Mouse (Mus musculus): ENCODE data around the gene Adra1d. TPM values are rescaled to one million over a fixed set of nuclear protein-coding genes. Genes with fewer than 3 reads are reported as not detected.
A peak's percentile ranks its signal among the peaks of the same experiment; 100 is the strongest.

Gene Adra1d
- total and polyA plus RNA-seq, 3 experiments, result 4.9 to 6.3 (median 5.4) TPM

GRCm38 (mm10) chr2:131550906-131551305, 11.2 kb downstream of the Adra1d start:
- Histone ChIP-seq H3K4me3 (no peak overlapping the region), H3K27me3 (ENCODE audit: control insufficient read depth, insufficient read depth, low read length) (peaks cover 2% of the 10 kb centered on the region; the same call in 1 of the 2 replicates), H3K36me3 (ENCODE audit: control insufficient read depth, insufficient read depth, low read length) (no peaks in the 10 kb centered on the region), H3K27ac (no peak overlapping the region), H3K9ac (ENCODE audit: low read depth, low read length) (no peak overlapping the region), H3K4me1 (ENCODE audit: control insufficient read depth, insufficient read depth, low read length) (peaks cover 7% of the 10 kb centered on the region), H3K79me2 (replicated peaks; ENCODE audit: control insufficient read depth, insufficient read depth, low read length) (no peaks in the 10 kb centered on the region)
- peak; percentile 18 to 30 for DNase-seq
- intact Hi-C loops (cut with DNase I), result loop anchor here (10.0 kb wide), 1 partner anchor 394 kb away; no protein-coding TSS in a partner anchor
- TF ChIP-seq CTCF (IDR thresholded peaks at IDR 0.05) (no peak), EP300 (IDR thresholded peaks at IDR 0.05; ENCODE audit: insufficient read depth, low read depth, low read length) (no peak), POLR2A (IDR thresholded peaks at IDR 0.05; ENCODE audit: insufficient read depth, low read depth, low read length) (no peak)
- 26% methylated on average over 2 of the region's 2 CpGs for WGBS

GRCm38 (mm10) chr2:131550474-131550873, 11.6 kb downstream of the Adra1d start:
- no peaks in the 10 kb centered on the region for H3K79me2 ChIP-seq (replicated peaks; ENCODE audit: control insufficient read depth, insufficient read depth, low read length)
- peaks cover 7% of the 10 kb centered on the region for H3K4me1 ChIP-seq (ENCODE audit: control insufficient read depth, insufficient read depth, low read length)
- 74% methylated on average over 2 of the region's 2 CpGs for WGBS
- intact Hi-C loops (cut with DNase I), result loop anchor here (10.0 kb wide), 1 partner anchor 394 kb away; no protein-coding TSS in a partner anchor
- DNase-seq, result no peak
- H3K9ac ChIP-seq (ENCODE audit: low read depth, low read length), result no peak overlapping the region
- no peaks in the 10 kb centered on the region for H3K36me3 ChIP-seq (ENCODE audit: control insufficient read depth, insufficient read depth, low read length)
- H3K27ac ChIP-seq, result no peak overlapping the region
- H3K4me3 ChIP-seq, result no peak overlapping the region
- H3K27me3 ChIP-seq (ENCODE audit: control insufficient read depth, insufficient read depth, low read length), result peaks cover 2% of the 10 kb centered on the region; the same call in 1 of the 2 replicates
- no peak for TF ChIP-seq POLR2A (IDR thresholded peaks at IDR 0.05; ENCODE audit: insufficient read depth, low read depth, low read length)

GRCm38 (mm10) chr2:131549090-131549489, 13.0 kb downstream of the Adra1d start:
- WGBS, result 86% methylated on average over 5 of the region's 5 CpGs
- H3K27me3 ChIP-seq (ENCODE audit: control insufficient read depth, insufficient read depth, low read length), result peaks cover 2% of the 10 kb centered on the region; the same call in 1 of the 2 replicates
- H3K79me2 ChIP-seq (replicated peaks; ENCODE audit: control insufficient read depth, insufficient read depth, low read length), result no peaks in the 10 kb centered on the region

DNA sequence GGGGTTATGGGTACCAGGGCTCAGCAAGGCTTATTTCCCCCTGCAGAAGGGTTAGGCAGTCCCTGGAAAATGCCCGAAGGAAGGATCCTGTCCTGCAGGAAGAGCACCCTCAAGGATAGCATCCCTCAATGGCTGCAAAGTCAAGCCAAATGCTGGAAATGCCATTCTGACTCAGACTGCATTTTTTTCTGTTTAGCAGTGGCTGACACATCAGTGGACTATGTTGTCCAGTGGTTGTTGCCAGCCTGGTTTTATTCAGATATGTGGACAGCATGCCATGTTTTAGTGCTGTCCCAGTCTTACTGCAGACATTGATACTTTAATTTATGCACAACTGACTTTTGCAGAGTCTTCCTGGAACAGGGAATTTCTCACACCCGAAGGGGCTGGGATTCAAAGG, 13.8 kb downstream of the Adra1d start:
- Histone ChIP-seq H3K27me3 (ENCODE audit: control insufficient read depth, insufficient read depth, low read length) (peaks cover 2% of the 10 kb centered on the region; the same call in 1 of the 2 replicates), H3K27ac (no peak overlapping the region), H3K36me3 (ENCODE audit: control insufficient read depth, insufficient read depth, low read length) (no peaks in the 10 kb centered on the region), H3K9ac (ENCODE audit: low read depth, low read length) (no peak overlapping the region), H3K4me3 (no peak overlapping the region), H3K79me2 (replicated peaks; ENCODE audit: control insufficient read depth, insufficient read depth, low read length) (no peaks in the 10 kb centered on the region), H3K4me1 (ENCODE audit: control insufficient read depth, insufficient read depth, low read length) (peaks cover 7% of the 10 kb centered on the region)
- intact Hi-C loops (cut with DNase I), result loop anchor here (5.0 kb wide), 1 partner anchor 119 kb away; no protein-coding TSS in a partner anchor
- 51% methylated on average over 2 of the region's 2 CpGs for WGBS
- DNase-seq, result no peak
- no peak for TF ChIP-seq EP300 (IDR thresholded peaks at IDR 0.05; ENCODE audit: insufficient read depth, low read depth, low read length)
- no peak for TF ChIP-seq POLR2A (IDR thresholded peaks at IDR 0.05; ENCODE audit: insufficient read depth, low read depth, low read length)
- no peak for TF ChIP-seq CTCF (IDR thresholded peaks at IDR 0.05)

More at GRCm38 (mm10) chr2:131549090-131549489, 13.0 kb downstream of the Adra1d start:
- Histone ChIP-seq H3K36me3 (ENCODE audit: control insufficient read depth, insufficient read depth, low read length) (no peaks in the 10 kb centered on the region), H3K4me1 (ENCODE audit: control insufficient read depth, insufficient read depth, low read length) (peaks cover 7% of the 10 kb centered on the region), H3K4me3 (no peak overlapping the region), H3K27ac (no peak overlapping the region), H3K9ac (ENCODE audit: low read depth, low read length) (no peak overlapping the region)
- intact Hi-C loops (cut with DNase I), result loop anchor here (5.0 kb wide), 1 partner anchor 118 kb away; no protein-coding TSS in a partner anchor
- no peak for DNase-seq
- TF ChIP-seq EP300 (IDR thresholded peaks at IDR 0.05; ENCODE audit: insufficient read depth, low read depth, low read length), result no peak

GRCm38 (mm10) chr2:131546745-131547408, 15.2 kb downstream of the Adra1d start:
- TF ChIP-seq EP300 (IDR thresholded peaks at IDR 0.05; ENCODE audit: insufficient read depth, low read depth, low read length) (no peak), POLR2A (IDR thresholded peaks at IDR 0.05; ENCODE audit: insufficient read depth, low read depth, low read length) (no peak), CTCF (IDR thresholded peaks at IDR 0.05) (no peak)
- WGBS, result 45% methylated on average over 19 of the region's 19 CpGs
- no peaks in the 10 kb centered on the region for H3K36me3 ChIP-seq (ENCODE audit: control insufficient read depth, insufficient read depth, low read length)
- H3K27ac ChIP-seq, result no peak overlapping the region
- no peak for DNase-seq
- no peak overlapping the region for H3K4me3 ChIP-seq
- no peaks in the 10 kb centered on the region for H3K79me2 ChIP-seq (replicated peaks; ENCODE audit: control insufficient read depth, insufficient read depth, low read length)
- H3K4me1 ChIP-seq (ENCODE audit: control insufficient read depth, insufficient read depth, low read length), result peaks cover 5% of the 10 kb centered on the region
- peaks cover 2% of the 10 kb centered on the region; the same call in 1 of the 2 replicates for H3K27me3 ChIP-seq (ENCODE audit: control insufficient read depth, insufficient read depth, low read length)
- intact Hi-C loops (cut with DNase I), result loop anchor here (5.0 kb wide), 1 partner anchor 120 kb away; no protein-coding TSS in a partner anchor
- no peak overlapping the region for H3K9ac ChIP-seq (ENCODE audit: low read depth, low read length)

DNA sequence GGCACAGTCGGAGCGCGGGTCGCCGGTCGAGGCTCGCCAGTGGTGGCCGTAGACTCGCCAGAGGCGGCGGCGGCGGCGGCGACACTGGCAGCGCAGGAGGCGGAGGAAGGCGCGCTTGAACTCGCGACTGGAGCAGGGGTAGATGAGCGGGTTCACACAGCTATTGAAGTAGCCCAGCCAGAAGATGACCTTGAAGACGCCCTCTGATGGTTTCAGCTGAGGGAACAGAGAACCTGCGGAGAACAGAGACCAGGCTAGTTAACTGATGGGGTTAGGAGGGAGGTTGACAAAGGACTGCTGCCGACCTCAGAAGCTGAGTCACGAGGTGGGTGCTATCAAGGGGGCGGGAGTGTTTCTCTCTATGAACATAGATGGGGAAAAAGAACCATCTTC, 15.8 kb downstream of the Adra1d start:
- Histone ChIP-seq H3K9ac (ENCODE audit: low read depth, low read length) (peak overlapping the region; percentile 9; the same call in 1 of the 2 replicates), H3K4me1 (ENCODE audit: control insufficient read depth, insufficient read depth, low read length) (peaks cover 2% of the 10 kb centered on the region; the same call in 1 of the 2 replicates), H3K79me2 (replicated peaks; ENCODE audit: control insufficient read depth, insufficient read depth, low read length) (no peaks in the 10 kb centered on the region), H3K36me3 (ENCODE audit: control insufficient read depth, insufficient read depth, low read length) (no peaks in the 10 kb centered on the region), H3K27ac (no peak overlapping the region), H3K27me3 (ENCODE audit: control insufficient read depth, insufficient read depth, low read length) (peaks cover 2% of the 10 kb centered on the region; the same call in 1 of the 2 replicates), H3K4me3 (peak overlapping the region; percentile 44)
- 32% methylated on average over 27 of the region's 27 CpGs for WGBS
- TF ChIP-seq EP300 (IDR thresholded peaks at IDR 0.05; ENCODE audit: insufficient read depth, low read depth, low read length), result no peak
- intact Hi-C loops (cut with DNase I), result loop anchor here (5.0 kb wide), 1 partner anchor 121 kb away; no protein-coding TSS in a partner anchor
- no peak for DNase-seq
